Mouse (Mus musculus): ENCODE data around the gene Actn4.

Gene Actn4

DNA sequence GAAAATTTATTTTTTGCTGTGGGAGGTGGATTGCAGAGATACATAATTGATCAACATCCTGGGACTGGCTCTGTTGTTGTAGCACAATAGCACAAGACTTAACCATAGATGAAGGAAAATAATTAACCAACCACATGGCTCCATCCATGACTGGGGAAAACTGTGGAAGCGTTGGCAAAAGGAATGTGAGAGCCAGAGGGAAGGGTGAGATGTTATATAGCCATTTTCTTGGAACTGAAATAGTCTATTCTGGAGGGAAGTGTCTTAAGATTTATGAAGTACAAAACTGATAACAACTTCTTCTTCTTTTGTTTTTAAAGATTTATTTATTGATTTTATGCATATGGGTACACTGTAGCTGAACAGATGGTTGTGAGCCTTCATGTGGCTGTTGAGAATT is 114.9 kb downstream of the Actn4 start:
- DNase-seq (ENCODE audit: low spot score): no peak
